Mouse (Mus musculus): ENCODE data around the gene Ptpn11. TPM values are rescaled to one million over a fixed set of nuclear protein-coding genes. Genes with fewer than 3 reads are reported as not detected.

Ptpn11 gene
- polyA plus RNA-seq, 1 experiment from 2014 or later, result 7.0 TPM

DNA sequence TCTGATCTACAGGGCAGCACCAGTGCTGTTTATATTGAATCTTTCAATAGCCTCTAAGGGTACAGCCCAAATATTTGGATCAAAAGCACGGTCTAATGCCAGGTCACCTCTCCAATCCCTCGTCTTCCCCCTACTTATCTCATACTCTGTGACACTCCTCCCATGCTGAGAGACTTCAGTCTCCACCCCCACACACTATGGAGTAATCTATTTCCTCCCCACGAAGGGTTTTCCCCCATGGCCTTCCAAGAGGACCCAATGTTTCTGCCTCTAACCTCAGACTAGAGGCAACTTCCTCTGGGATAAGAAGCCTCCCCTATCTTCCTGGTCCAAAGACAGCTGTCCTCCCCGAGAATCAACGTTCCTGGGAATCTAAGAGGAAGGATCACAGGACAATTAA, 5.6 kb upstream of the Ptpn11 start:
- 5% methylated on average over 5 of the region's 5 CpGs for WGBS (ENCODE audit: insufficient replicate concordance)
- H3K4me2 ChIP-seq (ENCODE audit: low read depth, low read length), result peak overlapping the region; percentile 10
- peak overlapping the region; percentile 46 for H3K27ac ChIP-seq (ENCODE audit: low read length)
- H3K4me3 ChIP-seq (ENCODE audit: low read depth, low read length), result no peak overlapping the region
- H3K27me3 ChIP-seq (ENCODE audit: control insufficient read depth, insufficient read depth, low read depth, low read length), result no peaks in the 10 kb centered on the region
- ATAC-seq (ENCODE audit: low read depth), result peak; percentile 79
- no peaks in the 10 kb centered on the region for H3K9me3 ChIP-seq (replicated peaks; ENCODE audit: control insufficient read depth, low read length)
- H3K9ac ChIP-seq (ENCODE audit: low read depth, low read length), result no peak overlapping the region; the same call in 1 of the 2 replicates
- no peaks in the 10 kb centered on the region for H3K36me3 ChIP-seq (ENCODE audit: control insufficient read depth, insufficient read depth)
- H3K4me1 ChIP-seq (ENCODE audit: control insufficient read depth, low read depth, low read length), result peaks cover 45% of the 10 kb centered on the region

DNA sequence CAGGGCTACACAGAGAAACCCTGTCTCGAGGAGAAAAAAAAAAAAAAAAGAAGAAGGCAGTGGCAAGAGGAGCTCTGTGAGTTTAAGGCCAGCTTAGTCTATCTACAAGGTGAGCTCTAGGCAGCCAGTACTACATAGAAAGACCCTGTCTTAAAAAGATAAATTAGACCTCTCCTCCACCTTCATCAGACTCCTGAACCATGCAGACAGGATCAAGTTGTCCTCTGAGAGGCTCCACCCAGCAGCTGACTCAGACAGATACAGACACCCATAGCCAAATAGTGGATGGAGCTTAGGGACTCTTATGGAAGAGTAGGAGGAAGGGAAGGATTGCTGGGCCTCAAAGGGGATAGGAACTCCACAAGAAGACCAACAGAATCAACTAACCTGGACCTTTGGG, 3.0 kb upstream of the Ptpn11 start:
- Histone ChIP-seq H3K4me1 (ENCODE audit: control insufficient read depth, low read depth, low read length) (peaks cover 58% of the 10 kb centered on the region), H3K9ac (ENCODE audit: low read depth, low read length) (peak overlapping the region; percentile 17), H3K4me3 (ENCODE audit: low read depth, low read length) (no peak overlapping the region), H3K9me3 (replicated peaks; ENCODE audit: control insufficient read depth, low read length) (no peaks in the 10 kb centered on the region), H3K4me2 (ENCODE audit: low read depth, low read length) (peak overlapping the region; percentile 21), H3K36me3 (ENCODE audit: control insufficient read depth, insufficient read depth) (no peaks in the 10 kb centered on the region), H3K27me3 (ENCODE audit: control insufficient read depth, insufficient read depth, low read depth, low read length) (no peaks in the 10 kb centered on the region), H3K27ac (ENCODE audit: low read length) (peak overlapping the region; percentile 69)
- ATAC-seq (ENCODE audit: low read depth), result peak; percentile 43
- 0% methylated on average over 1 of the region's 1 CpGs for WGBS (ENCODE audit: insufficient replicate concordance)

DNA sequence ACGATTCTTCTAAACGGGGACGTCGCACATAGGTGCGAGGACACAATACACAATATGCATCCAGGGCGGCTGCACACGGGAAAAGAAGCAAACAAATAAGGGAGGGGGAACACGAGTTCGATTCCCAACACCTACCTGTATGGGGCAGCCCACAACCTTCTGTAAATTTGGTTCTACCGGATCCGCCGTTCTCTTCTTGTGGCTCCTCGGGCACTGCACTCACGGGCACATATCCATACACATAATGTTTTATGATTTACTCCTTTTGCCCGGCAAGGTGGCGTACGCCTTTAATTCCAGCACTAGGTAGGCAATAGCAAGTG, 348 bp upstream of the Ptpn11 start:
- ATAC-seq (ENCODE audit: low read depth), result peak; percentile 15
- 12% methylated on average over 17 of the region's 17 CpGs for WGBS (ENCODE audit: insufficient replicate concordance)
- H3K27me3 ChIP-seq (ENCODE audit: control insufficient read depth, insufficient read depth, low read depth, low read length), result no peaks in the 10 kb centered on the region
- H3K27ac ChIP-seq (ENCODE audit: low read length), result peak overlapping the region; percentile 86
- no peaks in the 10 kb centered on the region for H3K9me3 ChIP-seq (replicated peaks; ENCODE audit: control insufficient read depth, low read length)
- H3K36me3 ChIP-seq (ENCODE audit: control insufficient read depth, insufficient read depth), result no peaks in the 10 kb centered on the region
- H3K4me2 ChIP-seq (ENCODE audit: low read depth, low read length), result peak overlapping the region; percentile 91
- peak overlapping the region; percentile 92 for H3K9ac ChIP-seq (ENCODE audit: low read depth, low read length)
- H3K4me3 ChIP-seq (ENCODE audit: low read depth, low read length), result peak overlapping the region; percentile 96
- H3K4me1 ChIP-seq (ENCODE audit: control insufficient read depth, low read depth, low read length), result peaks cover 55% of the 10 kb centered on the region

DNA sequence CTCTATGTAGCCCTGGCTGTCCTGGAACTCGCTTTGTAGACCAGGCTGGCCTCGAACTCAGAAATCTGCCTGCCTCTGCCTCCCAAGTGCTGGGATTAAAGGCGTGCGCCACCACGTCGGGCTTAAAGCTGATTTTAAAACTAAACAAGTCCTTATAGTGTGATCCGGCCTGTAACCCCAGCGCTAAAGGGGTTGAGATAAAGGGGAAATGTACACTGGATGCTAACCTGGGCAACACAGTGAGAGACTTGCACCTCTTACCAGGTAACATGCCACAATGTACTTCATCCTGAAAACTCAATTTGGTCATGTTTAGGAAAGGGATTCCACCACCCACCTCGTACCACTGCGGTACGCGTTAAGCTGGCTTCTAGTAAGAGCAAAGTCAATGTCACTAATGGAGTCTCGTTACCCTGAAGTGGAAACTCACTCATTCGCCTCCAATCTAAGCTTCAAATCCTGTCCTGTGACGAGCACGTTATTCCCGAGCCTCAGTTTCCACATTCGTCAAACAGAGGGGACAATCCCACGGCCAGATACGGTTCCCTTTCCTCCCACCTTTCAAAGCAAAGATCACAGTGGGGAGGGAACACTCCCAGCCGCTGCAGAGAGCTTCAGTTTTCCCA, 874 bp downstream of the Ptpn11 start:
- Histone ChIP-seq H3K4me2 (ENCODE audit: low read depth, low read length) (peak overlapping the region; percentile 91), H3K27ac (ENCODE audit: low read length) (peak overlapping the region; percentile 83), H3K4me3 (ENCODE audit: low read depth, low read length) (peak overlapping the region; percentile 96), H3K9me3 (replicated peaks; ENCODE audit: control insufficient read depth, low read length) (no peaks in the 10 kb centered on the region), H3K9ac (ENCODE audit: low read depth, low read length) (peak overlapping the region; percentile 92), H3K4me1 (ENCODE audit: control insufficient read depth, low read depth, low read length) (peaks cover 61% of the 10 kb centered on the region), H3K27me3 (ENCODE audit: control insufficient read depth, insufficient read depth, low read depth, low read length) (no peaks in the 10 kb centered on the region), H3K36me3 (ENCODE audit: control insufficient read depth, insufficient read depth) (no peaks in the 10 kb centered on the region)
- WGBS (ENCODE audit: insufficient replicate concordance), result 19% methylated on average over 21 of the region's 21 CpGs
- ATAC-seq (ENCODE audit: low read depth), result no peak

DNA sequence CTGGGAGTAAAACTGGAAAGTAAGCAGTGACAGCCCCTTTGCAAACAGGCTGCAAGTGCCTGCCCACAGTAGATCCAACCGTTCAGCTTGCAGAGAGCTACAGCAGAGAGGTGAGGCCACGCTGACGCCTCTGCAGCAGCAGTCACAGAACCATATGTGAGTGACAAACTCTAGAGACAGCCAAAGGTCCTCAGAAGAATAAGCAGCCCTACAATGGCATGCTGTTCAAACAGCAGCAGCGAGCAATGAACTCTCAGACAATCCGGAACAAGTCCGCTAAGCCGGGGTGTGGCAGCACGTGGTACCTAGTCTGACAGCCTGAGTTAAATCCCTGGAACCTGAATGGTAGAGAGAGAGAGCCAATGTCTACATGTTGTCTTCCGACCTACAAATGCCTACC, 2.0 kb downstream of the Ptpn11 start:
- peak overlapping the region; percentile 10 for H3K4me2 ChIP-seq (ENCODE audit: low read depth, low read length)
- no peak for ATAC-seq (ENCODE audit: low read depth)
- no peaks in the 10 kb centered on the region for H3K9me3 ChIP-seq (replicated peaks; ENCODE audit: control insufficient read depth, low read length)
- peaks cover 66% of the 10 kb centered on the region for H3K4me1 ChIP-seq (ENCODE audit: control insufficient read depth, low read depth, low read length)
- no peaks in the 10 kb centered on the region for H3K36me3 ChIP-seq (ENCODE audit: control insufficient read depth, insufficient read depth)
- no peaks in the 10 kb centered on the region for H3K27me3 ChIP-seq (ENCODE audit: control insufficient read depth, insufficient read depth, low read depth, low read length)
- H3K27ac ChIP-seq (ENCODE audit: low read length), result no peak overlapping the region
- WGBS (ENCODE audit: insufficient replicate concordance), result 68% methylated on average over 9 of the region's 9 CpGs
- H3K9ac ChIP-seq (ENCODE audit: low read depth, low read length), result no peak overlapping the region; the same call in 1 of the 2 replicates
- H3K4me3 ChIP-seq (ENCODE audit: low read depth, low read length), result no peak overlapping the region

DNA sequence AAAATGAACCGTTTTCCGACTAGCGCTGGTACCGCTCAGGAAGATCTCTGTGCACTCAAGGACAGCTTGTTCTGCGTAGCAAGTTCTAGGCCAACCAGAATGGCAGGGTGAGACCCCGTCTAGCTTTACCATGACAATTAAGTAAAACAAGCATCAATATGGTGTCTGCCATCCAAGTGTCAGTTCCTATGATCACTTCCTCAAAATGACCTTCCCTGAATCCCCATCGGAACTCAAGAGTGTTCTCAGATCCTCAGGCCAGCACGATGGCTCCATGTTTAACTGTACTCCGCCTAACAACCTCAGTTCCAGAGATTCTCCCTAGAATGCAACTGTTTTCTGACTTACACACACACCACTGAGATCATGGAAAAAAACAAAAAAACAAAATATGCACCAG, 2.9 kb downstream of the Ptpn11 start:
- Histone ChIP-seq H3K4me1 (ENCODE audit: control insufficient read depth, low read depth, low read length) (peaks cover 58% of the 10 kb centered on the region), H3K4me3 (ENCODE audit: low read depth, low read length) (no peak overlapping the region), H3K9me3 (replicated peaks; ENCODE audit: control insufficient read depth, low read length) (no peaks in the 10 kb centered on the region)

DNA sequence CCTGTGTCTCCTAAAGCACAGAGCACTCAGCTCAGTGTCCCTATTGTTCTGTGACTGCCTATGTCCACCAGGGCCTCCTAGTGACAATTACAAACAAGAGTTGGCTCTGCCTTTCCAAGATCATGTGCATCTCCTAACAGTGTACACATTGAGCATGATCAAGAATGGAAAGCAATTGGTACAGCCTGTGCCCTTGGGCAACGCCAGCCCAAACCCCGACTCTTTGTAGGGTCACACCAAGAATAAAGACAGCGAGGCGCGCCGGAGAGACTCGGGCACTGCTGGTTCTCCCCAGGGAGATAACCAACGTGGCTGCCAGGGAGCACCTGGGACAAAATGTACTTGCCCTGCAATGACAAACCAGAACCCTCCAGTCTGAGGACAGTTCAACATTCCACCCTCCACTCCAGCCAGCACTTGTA, 3.6 kb downstream of the Ptpn11 start:
- no peak for ATAC-seq (ENCODE audit: low read depth)
- 80% methylated on average over 8 of the region's 8 CpGs for WGBS (ENCODE audit: insufficient replicate concordance)
- H3K4me3 ChIP-seq (ENCODE audit: low read depth, low read length), result no peak overlapping the region
- H3K4me1 ChIP-seq (ENCODE audit: control insufficient read depth, low read depth, low read length), result peaks cover 54% of the 10 kb centered on the region
- H3K9ac ChIP-seq (ENCODE audit: low read depth, low read length), result no peak overlapping the region
- no peaks in the 10 kb centered on the region for H3K9me3 ChIP-seq (replicated peaks; ENCODE audit: control insufficient read depth, low read length)
- no peaks in the 10 kb centered on the region for H3K27me3 ChIP-seq (ENCODE audit: control insufficient read depth, insufficient read depth, low read depth, low read length)
- H3K4me2 ChIP-seq (ENCODE audit: low read depth, low read length), result no peak overlapping the region
- no peak overlapping the region for H3K27ac ChIP-seq (ENCODE audit: low read length)
- H3K36me3 ChIP-seq (ENCODE audit: control insufficient read depth, insufficient read depth), result no peaks in the 10 kb centered on the region

More for the DNA sequence above, 2.9 kb downstream of the Ptpn11 start:
- Histone ChIP-seq H3K36me3 (ENCODE audit: control insufficient read depth, insufficient read depth) (no peaks in the 10 kb centered on the region), H3K27me3 (ENCODE audit: control insufficient read depth, insufficient read depth, low read depth, low read length) (no peaks in the 10 kb centered on the region), H3K9ac (ENCODE audit: low read depth, low read length) (no peak overlapping the region), H3K4me2 (ENCODE audit: low read depth, low read length) (no peak overlapping the region), H3K27ac (ENCODE audit: low read length) (no peak overlapping the region)
- no peak for ATAC-seq (ENCODE audit: low read depth)
- WGBS (ENCODE audit: insufficient replicate concordance), result 83% methylated on average over 9 of the region's 9 CpGs

DNA sequence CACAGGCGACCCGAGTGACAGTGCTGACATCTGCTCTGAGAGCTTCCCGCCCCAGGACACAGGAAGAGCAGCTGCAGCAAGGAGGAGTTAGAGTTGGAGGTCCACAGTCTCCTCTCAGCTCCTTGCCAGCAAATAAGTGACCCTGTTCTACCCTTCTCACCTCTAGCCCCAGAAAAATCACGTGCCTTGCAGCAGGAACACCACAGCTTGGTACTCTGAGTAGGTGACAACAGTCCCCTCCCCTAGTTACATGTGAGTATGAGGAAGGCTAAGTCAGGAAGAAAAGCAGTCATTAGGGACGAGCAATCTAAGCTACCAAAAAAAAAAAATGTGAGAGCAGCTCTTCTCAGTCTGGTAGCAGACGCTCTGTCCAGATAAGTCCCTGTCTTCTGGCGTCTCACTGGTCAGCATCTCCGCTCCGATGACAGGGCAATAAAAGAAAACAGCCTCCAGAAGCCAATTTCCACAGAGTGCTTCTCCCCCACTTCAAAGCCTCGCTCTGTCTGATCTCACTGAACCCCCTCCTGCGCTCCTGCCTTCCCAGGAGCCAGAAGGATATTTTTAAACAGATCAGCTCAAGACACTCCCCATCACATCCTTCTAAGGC, 6.1 kb downstream of the Ptpn11 start:
- Histone ChIP-seq H3K27ac (ENCODE audit: low read length) (peak overlapping the region; percentile 68), H3K4me3 (ENCODE audit: low read depth, low read length) (no peak overlapping the region), H3K4me2 (ENCODE audit: low read depth, low read length) (peak overlapping the region; percentile 10; the same call in 1 of the 2 replicates), H3K9me3 (replicated peaks; ENCODE audit: control insufficient read depth, low read length) (no peaks in the 10 kb centered on the region), H3K9ac (ENCODE audit: low read depth, low read length) (no peak overlapping the region), H3K36me3 (ENCODE audit: control insufficient read depth, insufficient read depth) (no peaks in the 10 kb centered on the region), H3K27me3 (ENCODE audit: control insufficient read depth, insufficient read depth, low read depth, low read length) (no peaks in the 10 kb centered on the region), H3K4me1 (ENCODE audit: control insufficient read depth, low read depth, low read length) (peaks cover 45% of the 10 kb centered on the region)
- peak; percentile 71 for ATAC-seq (ENCODE audit: low read depth)
- 20% methylated on average over 11 of the region's 11 CpGs for WGBS (ENCODE audit: insufficient replicate concordance)

DNA sequence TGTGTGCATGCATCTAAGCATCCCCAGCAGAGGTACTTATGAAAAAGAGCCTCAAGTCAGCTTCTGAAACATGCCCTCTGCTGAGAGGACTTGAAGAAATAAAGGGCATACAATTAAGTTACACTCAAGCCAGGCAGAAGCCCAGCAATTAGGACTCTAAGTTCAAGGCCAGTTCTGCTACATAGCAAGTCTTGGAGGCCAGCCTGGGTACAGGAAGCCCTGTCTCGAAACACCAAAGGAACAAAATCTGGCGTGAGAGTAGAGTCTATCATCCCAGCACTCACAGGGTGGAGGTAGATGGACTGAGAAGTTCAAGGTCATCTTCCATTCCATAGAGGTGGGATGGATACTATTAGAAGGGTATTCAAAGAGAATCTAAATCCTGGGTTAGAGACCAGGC, 6.8 kb downstream of the Ptpn11 start:
- no peaks in the 10 kb centered on the region for H3K27me3 ChIP-seq (ENCODE audit: control insufficient read depth, insufficient read depth, low read depth, low read length)
- H3K9ac ChIP-seq (ENCODE audit: low read depth, low read length), result no peak overlapping the region
- no peaks in the 10 kb centered on the region for H3K9me3 ChIP-seq (replicated peaks; ENCODE audit: control insufficient read depth, low read length)
- no peak for ATAC-seq (ENCODE audit: low read depth)
- no peak overlapping the region; the same call in 1 of the 2 replicates for H3K27ac ChIP-seq (ENCODE audit: low read length)
- peaks cover 43% of the 10 kb centered on the region for H3K4me1 ChIP-seq (ENCODE audit: control insufficient read depth, low read depth, low read length)
- no peaks in the 10 kb centered on the region for H3K36me3 ChIP-seq (ENCODE audit: control insufficient read depth, insufficient read depth)
- H3K4me3 ChIP-seq (ENCODE audit: low read depth, low read length), result no peak overlapping the region
- no peak overlapping the region for H3K4me2 ChIP-seq (ENCODE audit: low read depth, low read length)
- WGBS (ENCODE audit: insufficient replicate concordance), result 51% methylated on average over 2 of the region's 2 CpGs

All from liver, embryonic 16.5 days (tissue).